Mouse (Mus musculus) natural killer cell, adult 2 months (primary cell): Measurements from ENCODE around the gene Cbr4.
A peak's percentile ranks its signal among the peaks of the same experiment; 100 is the strongest.

Source experiments
- DNase-seq, 2 experiments: peaks; one replicate each; pipeline ENCODE4 v3.0.0; 2022; ENCODE audit warnings: low spot score in 2 of 2

Gene Cbr4

GRCm38 (mm10) chr8:61488631-61489030 is 1.1 kb downstream of the Cbr4 start:
- DNase-seq, result no peak

GRCm38 (mm10) chr8:61497110-61497509 is 9.6 kb downstream of the Cbr4 start:
- DNase-seq, result no peak

GRCm38 (mm10) chr8:61499035-61499434 is 11.5 kb downstream of the Cbr4 start:
- no peak for DNase-seq

GRCm38 (mm10) chr8:61500914-61501313 is 13.4 kb downstream of the Cbr4 start:
- no peak for DNase-seq

- no peak for DNase-seq
Measured at GRCm38 (mm10) chr8:61502277-61502676, 14.7 kb downstream of the Cbr4 start.

- DNase-seq, result no peak
Measured at GRCm38 (mm10) chr8:61515110-61515930, 27.8 kb downstream of the Cbr4 start.

GRCm38 (mm10) chr8:61515931-61516744 is 28.6 kb downstream of the Cbr4 start:
- DNase-seq, result peak; percentile 49 to 63

- no peak for DNase-seq
Measured at GRCm38 (mm10) chr8:61516745-61517501, 29.4 kb downstream of the Cbr4 start.

- no peak for DNase-seq
Measured at GRCm38 (mm10) chr8:61517502-61518185, 30.1 kb downstream of the Cbr4 start.

GRCm38 (mm10) chr8:61522132-61522531 is 34.6 kb downstream of the Cbr4 start:
- DNase-seq, result no peak

- DNase-seq, result no peak
Measured at GRCm38 (mm10) chr8:61527037-61527436, 39.5 kb downstream of the Cbr4 start.

- DNase-seq, result no peak
Measured at GRCm38 (mm10) chr8:61528197-61528596, 40.7 kb downstream of the Cbr4 start.

GRCm38 (mm10) chr8:61528642-61529041 is 41.1 kb downstream of the Cbr4 start:
- DNase-seq, result no peak

GRCm38 (mm10) chr8:61531944-61532795 is 44.6 kb downstream of the Cbr4 start:
- no peak for DNase-seq

GRCm38 (mm10) chr8:61532831-61533230 is 45.3 kb downstream of the Cbr4 start:
- no peak for DNase-seq

GRCm38 (mm10) chr8:61533356-61533926 is 45.9 kb downstream of the Cbr4 start:
- no peak for DNase-seq

GRCm38 (mm10) chr8:61535472-61535871 is 47.9 kb downstream of the Cbr4 start:
- no peak for DNase-seq

- no peak for DNase-seq
Measured at GRCm38 (mm10) chr8:61537471-61537870, 49.9 kb downstream of the Cbr4 start.

GRCm38 (mm10) chr8:61539828-61540500 is 52.4 kb downstream of the Cbr4 start:
- DNase-seq, result peak; percentile 42 to 67

GRCm38 (mm10) chr8:61549585-61549984 is 62.1 kb downstream of the Cbr4 start:
- no peak for DNase-seq
